Mouse (Mus musculus): ENCODE measurements around the gene Bub1b.
A peak's percentile ranks its signal among the peaks of the same experiment; 100 is the strongest.
"Not testable (repeated sequence)": the region's sequence is repeated elsewhere in the genome, so short reads cannot be mapped to it uniquely, and the experiment has no call there.

The Bub1b gene

DNA sequence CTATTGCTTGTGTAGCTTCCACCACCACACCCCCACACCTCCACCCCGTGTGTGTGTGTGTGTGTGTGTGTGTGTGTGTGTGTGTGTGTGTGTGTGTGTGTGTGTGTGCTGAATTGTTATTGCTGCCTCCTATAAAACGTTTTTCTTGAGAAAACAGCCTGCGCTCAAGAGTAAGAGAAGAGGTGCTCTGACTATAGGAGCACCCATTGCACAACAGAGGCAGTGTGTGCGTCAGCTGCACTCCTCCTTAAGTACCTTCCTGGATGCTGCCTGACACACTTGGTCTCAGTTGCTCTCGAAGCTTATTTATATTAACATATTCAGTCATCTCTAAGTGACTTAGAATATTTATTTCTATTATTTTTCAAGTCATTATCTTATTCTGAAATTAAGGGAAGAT lies 20.0 kb downstream of the Bub1b start:
- DNase-seq (ENCODE audit: low read depth, low spot score), result no peak

DNA sequence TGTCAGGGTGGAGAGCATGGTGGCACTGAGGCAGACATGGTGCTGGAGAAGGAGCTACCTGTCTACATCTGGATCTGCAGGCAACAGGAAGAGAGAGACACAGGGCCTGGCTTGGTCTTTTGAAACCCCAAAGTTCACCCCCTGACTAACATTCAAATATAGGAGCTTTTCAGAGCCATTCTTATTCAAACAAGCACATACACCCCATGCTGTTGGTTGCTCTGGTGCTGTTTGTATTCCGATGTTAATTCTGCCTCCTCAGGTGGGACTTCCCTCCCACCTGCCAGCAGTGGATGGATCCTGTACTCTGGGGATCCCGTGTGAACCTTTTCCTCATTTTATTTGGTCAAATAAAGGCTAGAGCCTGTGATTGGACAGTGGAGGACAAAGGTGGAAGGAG lies 22.1 kb downstream of the Bub1b start:
- no peak for DNase-seq (ENCODE audit: low read depth, low spot score)

DNA sequence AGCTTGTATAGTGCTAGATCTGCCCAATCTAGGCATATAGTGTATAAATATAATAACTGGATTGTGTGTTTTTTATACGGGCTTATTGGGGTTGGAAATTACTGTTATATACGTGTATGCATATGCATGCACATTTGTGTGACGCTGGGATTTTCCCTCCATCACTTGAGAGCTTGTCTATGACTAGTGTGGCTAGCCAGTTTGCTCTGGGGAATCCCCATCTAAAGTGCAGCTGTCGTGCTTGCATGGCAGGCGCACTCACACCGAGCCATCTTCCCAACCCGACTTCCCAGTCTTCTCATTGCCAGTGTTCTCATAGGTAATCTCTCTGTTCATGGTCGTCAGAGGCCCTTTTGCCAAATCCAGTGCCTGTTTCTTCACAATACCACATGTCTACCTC lies 22.6 kb downstream of the Bub1b start:
- DNase-seq (ENCODE audit: low read depth, low spot score), result no peak

DNA sequence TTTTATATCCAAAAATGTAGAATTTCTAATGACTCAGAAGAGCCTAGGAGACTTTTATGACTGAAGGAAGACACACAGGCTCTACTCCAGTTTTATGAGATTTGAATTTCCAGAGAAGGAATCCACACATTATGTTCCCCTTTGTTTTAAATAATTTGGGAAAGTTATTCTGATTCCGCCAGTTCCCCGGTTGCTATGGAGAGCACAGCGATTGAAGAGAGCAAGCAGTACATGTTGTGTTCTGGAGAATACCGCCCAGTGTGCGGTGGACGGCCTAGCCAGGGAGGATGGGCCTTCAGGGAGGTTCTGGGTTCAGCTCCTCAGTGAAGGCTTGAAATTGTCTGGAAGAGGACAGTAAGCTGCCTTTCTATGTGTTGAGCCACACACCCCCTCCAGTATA lies 31.3 kb downstream of the Bub1b start:
- DNase-seq (ENCODE audit: low read depth, low spot score), result no peak

GRCm38 (mm10) chr2:118633441-118633840 lies 35.4 kb downstream of the Bub1b start:
- DNase-seq (ENCODE audit: low read depth, low spot score), result no peak

DNA sequence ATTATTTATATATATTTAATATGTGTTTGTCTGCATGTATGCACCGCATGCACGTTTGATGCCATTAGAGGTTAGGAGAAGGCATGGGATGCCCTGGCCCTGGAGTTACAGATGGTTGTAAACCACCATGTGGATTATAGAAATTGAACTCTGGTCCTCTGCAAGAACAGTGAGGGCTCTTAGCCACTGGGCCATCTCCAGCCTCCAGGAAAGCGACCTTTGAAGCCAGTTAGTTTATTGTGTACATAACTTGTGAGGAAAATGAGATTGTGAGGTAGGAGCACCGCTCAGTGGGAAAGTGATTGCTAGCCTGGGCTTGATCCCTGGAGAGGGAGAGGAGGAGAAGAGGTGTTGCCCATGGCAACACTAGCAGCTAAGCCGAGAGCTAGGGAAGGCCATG lies 39.2 kb downstream of the Bub1b start:
- no peak for DNase-seq (ENCODE audit: low read depth, low spot score)

DNA sequence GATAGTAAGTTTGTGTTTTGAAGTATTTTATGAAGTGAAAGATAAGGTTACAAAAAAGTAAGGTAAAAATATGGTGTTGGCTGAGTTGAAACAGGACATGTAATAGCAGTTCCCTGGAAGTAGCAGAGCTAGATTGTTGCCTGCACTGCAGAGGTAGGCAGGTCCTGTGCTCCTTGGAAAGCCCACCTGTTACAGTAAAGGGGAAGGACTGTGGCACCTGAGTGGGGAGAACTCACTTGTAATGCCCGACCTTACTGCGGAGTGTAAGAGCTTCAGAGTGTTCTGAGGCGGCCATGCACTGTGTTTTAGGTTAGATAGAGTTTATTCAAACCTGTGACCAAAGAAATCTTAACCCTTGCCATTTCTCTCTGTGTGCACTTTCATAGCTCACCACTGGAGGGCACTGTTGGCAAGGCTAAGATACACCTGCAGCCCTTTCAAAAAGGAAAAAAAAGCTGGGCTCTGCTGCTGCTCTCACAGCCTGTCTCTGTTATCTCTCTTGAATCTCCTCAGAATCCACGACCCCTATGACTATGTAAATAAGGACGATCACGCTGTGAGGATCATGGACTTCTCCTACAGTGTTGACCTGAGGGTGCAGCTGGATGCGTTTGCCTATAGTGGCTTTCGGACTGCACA lies 40.0 kb downstream of the Bub1b start:
- DNase-seq (ENCODE audit: low read depth, low spot score), result peak; percentile 86

DNA sequence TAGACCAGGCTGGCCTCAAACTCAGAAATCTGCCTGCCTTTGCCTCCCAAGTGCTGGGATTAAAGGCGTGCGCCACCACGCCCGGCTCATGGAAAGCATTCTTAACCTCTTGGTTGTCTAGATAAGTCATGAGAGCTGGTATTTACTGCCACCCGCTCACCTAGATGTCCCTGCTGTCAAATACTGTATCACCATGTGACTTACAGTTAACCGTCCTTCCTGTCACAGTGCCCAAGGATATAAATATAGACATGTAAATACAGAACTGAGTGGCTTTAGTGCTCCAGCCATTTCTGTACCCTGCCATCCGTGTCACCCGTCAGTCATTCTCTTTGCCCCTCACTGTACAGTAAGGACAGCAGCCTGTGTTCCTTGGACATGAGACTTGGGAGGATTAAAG lies 40.7 kb downstream of the Bub1b start:
- DNase-seq (ENCODE audit: low read depth, low spot score), result no peak

DNA sequence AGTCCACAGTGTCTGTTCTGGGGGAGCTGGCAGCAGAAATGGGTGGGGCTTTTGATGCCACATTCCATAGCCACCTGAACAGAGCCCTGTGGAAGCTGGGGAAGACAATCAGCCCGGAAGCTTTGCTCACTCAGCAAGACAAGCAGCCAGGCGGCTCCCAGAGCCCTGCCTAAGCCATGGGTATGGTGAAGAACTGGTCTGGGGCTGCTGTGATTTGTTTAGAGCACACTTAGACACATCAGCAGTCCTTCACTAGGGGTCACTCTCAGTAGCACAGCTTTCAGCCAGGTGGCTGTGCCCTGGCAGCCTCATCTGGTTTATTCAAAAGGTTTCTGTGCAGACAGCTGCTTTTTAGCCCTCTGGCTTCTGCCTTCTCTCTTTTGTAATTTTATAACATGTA lies 43.1 kb downstream of the Bub1b start:
- no peak for DNase-seq (ENCODE audit: low read depth, low spot score)

DNA sequence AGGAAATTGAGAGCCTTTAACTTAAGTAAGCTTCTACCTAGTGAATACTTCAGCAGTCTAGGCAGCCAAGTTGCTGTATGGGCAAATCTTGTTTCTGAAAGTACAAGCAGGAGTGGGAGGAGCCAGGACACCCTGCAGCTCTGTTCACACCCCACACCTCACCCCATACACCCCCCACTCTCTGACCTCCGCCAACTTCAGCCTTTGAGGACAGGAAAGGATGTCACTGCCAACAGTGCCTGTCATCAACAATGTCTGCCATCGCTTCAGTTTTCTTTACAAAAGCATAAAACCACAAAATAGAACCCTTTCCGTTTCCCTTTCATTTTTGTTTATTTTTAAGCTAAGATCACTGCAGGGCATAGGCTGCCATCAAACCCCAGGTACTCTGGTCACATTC lies 44.4 kb downstream of the Bub1b start:
- DNase-seq (ENCODE audit: low read depth, low spot score), result no peak

DNA sequence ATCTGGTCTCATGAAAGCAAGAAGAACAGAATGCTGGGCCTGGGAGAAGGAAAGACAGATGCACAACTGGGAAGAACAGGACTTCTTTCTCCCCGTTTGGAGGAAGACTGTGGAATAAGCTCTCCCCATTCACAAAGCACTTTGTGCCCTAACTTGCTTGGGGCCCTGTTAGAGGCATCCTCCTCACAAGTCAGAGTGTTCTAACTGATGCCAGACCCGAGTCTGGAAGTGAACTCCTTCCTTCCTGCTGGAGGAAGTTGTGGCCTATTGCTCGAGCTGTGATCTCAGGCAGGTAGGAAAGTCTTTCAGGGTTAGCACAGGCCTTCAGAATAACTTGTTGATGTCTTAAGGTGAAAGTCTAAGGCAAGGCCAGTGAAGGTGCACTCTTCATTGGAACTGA lies 44.9 kb downstream of the Bub1b start:
- no peak for DNase-seq (ENCODE audit: low read depth, low spot score)

DNA sequence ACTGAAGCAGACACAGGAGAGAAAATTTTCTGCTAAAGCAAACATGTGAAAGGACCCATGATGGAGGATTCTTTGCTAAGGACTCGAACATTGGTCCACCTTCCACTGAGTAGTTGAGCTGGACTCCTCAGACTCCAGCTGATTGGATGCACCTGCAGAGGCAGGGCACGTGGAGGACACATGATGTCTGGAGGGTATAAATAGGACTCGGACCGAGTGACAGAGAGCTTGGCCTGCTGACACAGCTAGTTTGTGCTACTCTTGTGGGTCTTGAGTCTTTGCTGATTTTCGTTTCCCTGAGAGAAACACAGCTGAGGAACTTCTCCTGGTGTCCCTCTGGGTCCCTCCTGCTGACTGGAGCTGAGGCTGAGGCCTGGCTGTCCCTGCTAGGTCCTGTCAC lies 48.7 kb downstream of the Bub1b start:
- DNase-seq (ENCODE audit: low read depth, low spot score), result no peak

GRCm38 (mm10) chr2:118650697-118651096 lies 52.7 kb downstream of the Bub1b start:
- DNase-seq (ENCODE audit: low read depth, low spot score), result not testable (repeated sequence)

- peak; percentile 38 for DNase-seq (ENCODE audit: low read depth, low spot score)
These were observed 58.8 kb downstream of the Bub1b start for GRCm38 (mm10) chr2:118656688-118657281.

DNA sequence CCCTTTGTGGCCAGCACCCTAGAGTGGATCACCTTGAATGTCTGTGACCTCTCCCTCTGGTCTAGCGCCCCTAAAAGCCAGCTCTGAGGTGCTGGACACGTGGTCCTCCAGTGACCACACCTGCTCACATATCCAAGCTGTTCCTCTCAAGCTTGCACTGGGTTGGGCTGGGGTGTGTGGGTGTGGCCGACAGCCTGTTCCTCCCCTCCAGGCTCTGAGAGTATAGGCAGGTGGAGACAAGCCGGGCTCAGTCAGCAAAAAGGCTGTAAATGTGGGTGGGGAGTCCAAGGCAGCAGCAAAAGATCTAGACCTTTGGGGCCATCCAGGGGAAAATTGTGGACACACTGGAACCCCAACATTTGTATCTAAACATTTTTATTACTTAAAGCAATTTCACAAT lies 60.4 kb downstream of the Bub1b start:
- peak; percentile 58 for DNase-seq (ENCODE audit: low read depth, low spot score)

- DNase-seq (ENCODE audit: low read depth, low spot score), result peak; percentile 97
These were observed 61.1 kb downstream of the Bub1b start for GRCm38 (mm10) chr2:118659077-118659476.

DNA sequence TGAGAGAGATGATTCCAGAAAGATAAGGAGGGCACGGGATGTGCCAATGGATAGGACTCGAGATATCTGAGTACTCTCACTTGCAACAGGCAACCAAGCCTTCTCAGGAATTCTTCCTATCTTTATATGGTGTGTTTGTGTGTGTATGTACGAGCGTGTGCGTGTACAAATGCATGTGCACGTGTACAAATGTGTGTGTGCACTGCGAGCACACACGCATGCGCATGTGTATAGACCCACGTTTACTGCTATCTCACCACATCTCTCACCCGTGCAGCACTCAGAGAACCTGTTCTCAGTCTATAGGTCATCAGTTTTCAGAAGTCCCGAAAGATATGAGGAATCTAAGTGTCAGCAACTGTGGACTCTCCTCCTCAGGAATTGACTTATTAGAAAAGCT lies 61.5 kb downstream of the Bub1b start:
- DNase-seq (ENCODE audit: low read depth, low spot score), result no peak

DNA sequence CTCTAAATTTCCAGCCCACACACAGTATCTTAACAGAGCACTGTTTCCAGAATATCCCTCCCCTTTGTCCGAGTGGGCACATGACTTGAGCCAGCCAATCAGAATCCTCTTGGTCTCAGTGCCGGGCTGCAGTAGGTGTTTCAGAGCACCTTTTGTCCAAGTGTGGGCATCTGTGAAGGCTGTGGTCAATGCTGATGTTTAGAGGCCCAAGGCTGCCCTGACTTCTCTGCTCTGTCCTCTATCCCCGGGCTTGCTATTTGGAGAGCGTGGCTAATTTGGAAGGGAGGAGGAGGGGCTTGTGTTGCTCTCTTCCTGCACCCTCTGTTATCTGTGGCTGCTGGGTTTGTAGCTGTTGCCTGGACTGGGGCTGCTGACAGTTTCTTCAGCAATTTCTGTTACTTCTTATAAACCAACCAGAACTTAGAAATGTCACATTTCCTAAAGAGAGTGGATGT lies 62.0 kb downstream of the Bub1b start:
- peak; percentile 76 for DNase-seq (ENCODE audit: low read depth, low spot score)

- no peak for DNase-seq (ENCODE audit: low read depth, low spot score)
These were observed 63.9 kb downstream of the Bub1b start for GRCm38 (mm10) chr2:118661891-118662290.

GRCm38 (mm10) chr2:118662902-118663803 lies 65.1 kb downstream of the Bub1b start, which contains the start of gene Pak6:
Pak6 (plus strand) TSS chr2:118663303.
- DNase-seq (ENCODE audit: low read depth, low spot score), result no peak

DNA sequence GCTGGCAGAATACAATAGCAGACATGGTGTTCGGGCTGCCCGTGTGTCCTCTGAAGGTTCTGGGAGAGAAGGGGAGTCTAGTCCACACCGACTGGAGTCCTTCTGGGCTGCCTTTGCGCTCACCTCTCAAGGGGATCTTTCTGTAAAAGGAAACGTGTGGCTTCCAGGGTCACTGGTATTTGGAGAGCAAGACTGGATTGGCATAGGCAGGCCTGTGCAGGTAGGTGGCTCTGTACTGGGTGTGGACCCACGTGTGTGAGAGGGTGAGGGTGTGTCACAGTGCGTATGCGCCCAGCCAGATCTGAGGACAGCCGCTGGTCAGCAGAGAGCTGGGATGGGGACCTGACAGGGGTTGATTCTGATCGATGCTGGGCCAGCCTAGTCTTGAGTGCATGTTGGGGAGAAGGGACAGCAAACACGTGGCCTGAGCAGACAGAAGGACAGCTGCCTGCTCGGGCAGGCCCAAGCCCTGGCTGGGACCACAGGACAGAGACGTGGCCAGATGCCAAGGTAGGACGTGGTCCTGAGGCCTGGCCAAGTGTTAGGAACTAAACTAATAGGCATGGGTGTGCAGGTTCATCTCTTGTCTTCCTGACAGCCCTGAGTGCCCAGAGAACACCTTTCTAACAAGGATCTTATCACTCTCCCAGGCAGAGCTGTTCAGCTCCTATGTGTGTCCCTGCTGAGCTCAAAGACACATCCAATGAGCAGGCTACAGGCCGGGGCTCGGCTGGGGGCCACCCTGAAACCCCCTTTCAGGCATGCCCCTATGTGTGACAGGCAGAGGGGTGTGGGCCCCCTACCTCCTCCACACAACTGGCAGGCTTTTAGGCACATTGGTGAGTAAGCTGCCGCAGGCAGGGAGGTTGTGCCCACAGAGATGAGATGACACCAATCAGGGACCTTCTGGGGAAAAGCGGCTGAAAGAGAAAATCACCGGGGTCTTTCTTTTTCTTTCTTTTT lies 66.1 kb downstream of the Bub1b start:
- DNase-seq (ENCODE audit: low read depth, low spot score), result no peak

Measured in 3T3-L1 (cell line).